Mouse (Mus musculus) megakaryocyte, embryonic 14.5 days (primary cell): ENCODE data around the gene Kifc1. TPM values are rescaled to one million over a fixed set of nuclear protein-coding genes. Genes with fewer than 3 reads are reported as not detected.

Experiments
- H3K27me3 ChIP-seq: replicated peaks from 2 replicates; pipeline ENCODE3; 2012; ENCODE audit warnings: inconsistent platforms
- H3K36me3 ChIP-seq: replicated peaks from 2 replicates; pipeline ENCODE3; 2012; ENCODE audit warnings: low read length, inconsistent platforms, mixed read lengths
- H3K4me1 ChIP-seq: 2 replicates; pipeline ENCODE4 v1.6.1; 2012; ENCODE audit warnings: inconsistent platforms
- H3K4me3 ChIP-seq: replicated peaks from 2 replicates; pipeline ENCODE3; 2012; ENCODE audit warnings: moderate library complexity, mild to moderate bottlenecking, inconsistent platforms
- H3K9me3 ChIP-seq: 2 replicates; pipeline ENCODE4 v1.6.1; 2012; ENCODE audit warnings: inconsistent platforms
- FLI1 ChIP-seq: IDR thresholded peaks from 2 replicates; pipeline ENCODE4 v1.6.1; 2012; ENCODE audit warnings: low read length, inconsistent platforms, mixed read lengths
- GATA1 ChIP-seq: IDR thresholded peaks from 3 replicates; pipeline ENCODE4 v1.6.1; 2012; ENCODE audit warnings: mixed read lengths, low read length, inconsistent platforms, borderline replicate concordance
- polyA plus RNA-seq: library from polyadenylated mRNA; stranded (reverse); fragments of >175 nt; gene quantifications from 2 replicates; pipeline ENCODE4 v1.2.3, GENCODE M21; 2012; ENCODE audit warnings: low replicate concordance; ENCODE audit not compliant: insufficient read depth

The Kifc1 gene
- polyA plus RNA-seq, 1 experiment, result 31.7 TPM

DNA sequence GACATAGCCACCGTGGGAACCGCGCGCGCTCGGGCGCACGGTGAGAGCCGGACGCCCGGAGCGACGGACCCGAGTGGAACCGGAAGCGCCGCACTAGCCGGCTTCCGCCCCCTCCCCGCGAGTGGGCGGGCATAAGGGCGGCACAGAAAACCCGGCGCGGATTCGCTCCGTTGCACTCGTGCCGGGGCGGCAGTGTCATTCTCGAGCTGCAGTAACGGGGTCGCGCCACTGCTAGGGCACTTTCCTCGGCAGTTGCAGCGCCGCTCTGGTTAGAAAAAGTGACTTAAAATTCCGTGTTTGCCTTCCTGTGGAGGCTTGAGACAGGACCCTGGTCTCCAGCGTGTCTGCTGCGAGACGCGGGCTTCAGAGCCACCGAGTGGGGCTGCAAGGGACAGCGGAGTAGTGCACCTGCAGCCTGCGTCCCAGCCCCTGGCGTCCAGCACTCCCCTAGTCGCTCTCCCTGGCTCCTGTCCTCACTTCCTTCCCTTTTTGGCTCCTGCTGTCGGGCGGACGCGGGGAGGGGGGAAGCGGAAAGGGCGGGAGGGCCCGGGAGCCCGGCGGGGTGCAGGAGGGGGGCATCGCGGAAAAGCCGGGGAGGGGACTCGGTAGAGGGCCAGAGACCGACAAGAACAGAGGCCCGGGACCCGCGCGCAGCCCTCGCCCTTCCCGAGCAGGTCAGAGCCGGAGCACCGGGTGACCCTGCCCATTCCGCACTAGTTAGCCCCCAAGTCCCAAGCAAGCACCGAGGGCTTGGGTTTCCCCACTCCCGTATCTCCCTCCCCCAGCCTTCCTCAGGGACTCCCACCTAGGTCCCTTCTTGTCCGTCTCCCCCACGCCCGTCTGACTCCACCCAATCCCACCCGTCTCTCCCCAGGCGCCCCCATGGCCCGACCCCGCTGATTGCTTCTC lies 39.2 kb upstream of the Kifc1 start, which contains the start of gene Rgl2:
Gene Rgl2 (plus strand): TSS at position 173 of the 909 bp plus-strand sequence.
- Histone ChIP-seq H3K36me3 (peaks cover 75% of the 10 kb centered on the region), H3K4me1 (peaks cover 57% of the 10 kb centered on the region)

DNA sequence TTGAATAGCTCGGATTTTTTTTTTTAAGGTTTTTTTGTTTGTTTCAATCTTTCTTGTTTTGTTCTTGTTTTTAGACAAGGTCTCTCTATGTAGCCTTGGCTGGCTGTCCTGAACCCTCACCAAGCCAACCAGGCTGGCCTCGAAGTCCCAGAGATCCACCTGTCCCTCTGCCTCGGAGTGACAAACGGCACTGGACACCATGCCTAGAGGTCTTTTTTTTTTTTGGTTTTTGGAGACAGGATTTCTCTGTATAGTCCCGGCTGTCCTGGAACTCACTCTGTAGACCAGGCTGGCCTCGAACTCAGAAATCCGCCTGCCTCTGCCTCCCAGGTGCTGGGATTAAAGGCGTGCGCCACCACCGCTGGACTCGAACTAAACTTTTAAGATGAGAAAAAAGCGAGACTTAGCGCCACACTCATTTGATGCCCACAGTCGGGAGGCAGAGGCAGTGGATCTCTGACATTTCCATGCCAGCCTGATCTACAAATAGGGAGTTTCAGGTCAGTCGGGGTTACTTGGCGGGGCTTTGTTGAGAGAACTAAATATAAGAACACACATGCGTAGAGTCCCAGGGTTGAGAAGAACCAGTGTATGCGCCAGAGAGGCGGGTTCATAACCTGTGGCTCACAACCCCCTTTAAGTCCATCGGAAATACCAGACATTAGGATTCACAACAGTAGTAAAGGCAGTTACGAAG lies 37.9 kb upstream of the Kifc1 start:
- peaks cover 76% of the 10 kb centered on the region for H3K36me3 ChIP-seq
- H3K4me3 ChIP-seq, result peak overlapping the region; percentile 100
- H3K4me1 ChIP-seq, result peaks cover 60% of the 10 kb centered on the region
- TF ChIP-seq FLI1 (no peak), GATA1 (no peak)
- no peaks in the 10 kb centered on the region for H3K9me3 ChIP-seq
- no peaks in the 10 kb centered on the region for H3K27me3 ChIP-seq

More for the DNA sequence above, 39.2 kb upstream of the Kifc1 start, which contains the start of gene Rgl2:
- H3K9me3 ChIP-seq, result no peaks in the 10 kb centered on the region
- no peaks in the 10 kb centered on the region for H3K27me3 ChIP-seq
- H3K4me3 ChIP-seq, result peak within 1 kb of the TSS; percentile 100
- TF ChIP-seq GATA1 (no peak), FLI1 (no peak; the same call in 1 of the 2 replicates)

GRCm38 (mm10) chr17:33926207-33926932 lies 35.9 kb upstream of the Kifc1 start:
- H3K27me3 ChIP-seq, result no peaks in the 10 kb centered on the region
- no peaks in the 10 kb centered on the region for H3K9me3 ChIP-seq
- no peak overlapping the region for H3K4me3 ChIP-seq
- peaks cover 72% of the 10 kb centered on the region for H3K36me3 ChIP-seq
- peaks cover 64% of the 10 kb centered on the region for H3K4me1 ChIP-seq
- TF ChIP-seq GATA1 (no peak), FLI1 (no peak)

- H3K4me1 ChIP-seq, result peaks cover 63% of the 10 kb centered on the region
- TF ChIP-seq GATA1, result no peak
- TF ChIP-seq FLI1, result no peak
- no peaks in the 10 kb centered on the region for H3K27me3 ChIP-seq
- H3K4me3 ChIP-seq, result no peak overlapping the region
- peaks cover 76% of the 10 kb centered on the region for H3K36me3 ChIP-seq
- H3K9me3 ChIP-seq, result no peaks in the 10 kb centered on the region
Measured at GRCm38 (mm10) chr17:33925406-33926116, 35.1 kb upstream of the Kifc1 start.

DNA sequence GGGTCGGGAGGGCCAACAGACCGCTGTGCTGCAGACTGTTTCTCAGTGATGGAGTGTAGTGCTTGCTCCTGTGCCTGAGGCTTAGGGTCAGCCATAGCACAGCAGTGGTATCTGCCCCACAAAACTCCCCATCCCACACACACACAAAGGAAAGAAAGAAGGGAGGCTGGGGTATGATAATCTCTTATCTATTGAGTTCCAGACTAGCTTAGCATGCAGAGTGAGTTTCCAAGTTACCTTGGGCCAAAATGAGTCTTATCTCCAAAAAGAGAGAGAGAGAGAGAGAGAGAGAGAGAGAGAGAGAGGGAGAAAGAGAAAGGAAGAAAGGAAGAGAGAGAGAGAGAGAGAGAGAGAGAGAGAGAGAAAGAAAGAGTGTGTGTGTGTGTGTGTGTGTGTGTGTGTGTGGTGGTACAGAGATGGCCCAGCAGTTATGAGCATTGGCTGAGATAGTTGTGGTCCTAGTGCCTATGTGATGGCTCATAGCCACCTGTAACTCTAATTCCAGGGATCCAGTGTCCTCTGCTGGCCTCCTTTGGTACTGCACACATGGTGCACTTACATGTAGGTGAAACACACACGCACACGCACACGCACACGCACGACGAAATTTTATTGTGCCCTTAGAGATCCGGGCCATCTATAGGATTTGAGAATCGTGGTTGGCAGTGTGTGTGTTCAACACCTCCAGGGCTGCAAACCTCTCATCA lies 34.3 kb upstream of the Kifc1 start:
- Histone ChIP-seq H3K4me1 (peaks cover 60% of the 10 kb centered on the region), H3K36me3 (peaks cover 76% of the 10 kb centered on the region), H3K9me3 (no peaks in the 10 kb centered on the region), H3K27me3 (no peaks in the 10 kb centered on the region), H3K4me3 (no peak overlapping the region)
- TF ChIP-seq FLI1, result no peak
- no peak for TF ChIP-seq GATA1

DNA sequence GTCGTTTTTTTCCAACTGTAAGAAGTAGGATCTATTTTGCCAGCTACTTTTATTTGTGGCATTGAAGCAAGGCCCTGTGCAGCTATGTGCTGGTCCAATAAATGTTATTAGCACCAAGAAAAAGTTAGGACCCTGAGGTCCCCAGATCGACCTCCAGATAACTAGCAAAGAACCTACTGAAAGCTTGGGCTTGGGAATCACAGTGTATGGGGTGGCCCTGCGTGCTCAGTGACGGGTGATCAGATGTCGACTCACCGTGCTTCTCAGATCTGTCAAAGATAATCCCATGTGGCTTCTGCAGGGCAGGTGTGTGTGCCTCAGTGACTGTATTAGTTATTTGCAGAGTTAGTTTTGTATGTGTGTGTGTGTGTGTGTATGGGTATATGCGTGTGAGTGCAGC lies 30.9 kb upstream of the Kifc1 start:
- TF ChIP-seq FLI1 (no peak), GATA1 (no peak)
- Histone ChIP-seq H3K4me1 (peaks cover 70% of the 10 kb centered on the region), H3K27me3 (no peaks in the 10 kb centered on the region), H3K9me3 (0 out of 2 replicates have a peak, but pooled peaks cover 5% of the 10 kb centered on the region), H3K36me3 (peaks cover 73% of the 10 kb centered on the region), H3K4me3 (peak overlapping the region; percentile 93)

GRCm38 (mm10) chr17:33920282-33921097 lies 30.0 kb upstream of the Kifc1 start:
- H3K4me1 ChIP-seq, result peaks cover 65% of the 10 kb centered on the region
- no peak for TF ChIP-seq FLI1
- no peaks in the 10 kb centered on the region for H3K27me3 ChIP-seq
- 0 out of 2 replicates have a peak, but pooled peaks cover 5% of the 10 kb centered on the region for H3K9me3 ChIP-seq
- H3K36me3 ChIP-seq, result peaks cover 65% of the 10 kb centered on the region
- peak overlapping the region; percentile 93 for H3K4me3 ChIP-seq
